Mouse (Mus musculus) left cerebral cortex, adult 11 months (tissue): ENCODE data around the gene Rimklb.

ENCODE experiments used
- DNase-seq: peaks from one replicate; pipeline ENCODE4 v3.0.0; 2022; ENCODE audit warnings: low spot score

Gene Rimklb

DNA sequence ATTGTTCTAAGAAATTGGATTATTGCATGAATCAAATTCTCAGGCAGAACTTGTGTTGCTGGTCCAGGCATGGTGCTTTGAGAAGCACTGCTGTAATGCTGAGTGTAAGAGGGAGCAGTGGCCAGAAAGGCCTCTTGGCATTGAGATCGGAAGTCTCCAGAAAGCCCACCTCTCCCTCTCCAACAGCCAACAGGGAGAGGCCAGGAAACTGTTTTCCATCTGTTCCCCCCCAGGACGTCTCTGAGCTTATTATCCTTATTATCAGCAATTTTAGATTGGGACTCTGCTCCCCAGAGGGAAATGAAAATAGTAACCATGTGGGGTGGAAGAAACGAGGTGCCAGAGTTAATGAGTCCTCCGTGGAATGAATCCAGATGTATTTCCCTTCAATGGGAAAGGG is 82.2 kb downstream of the Rimklb start:
- DNase-seq = no peak

DNA sequence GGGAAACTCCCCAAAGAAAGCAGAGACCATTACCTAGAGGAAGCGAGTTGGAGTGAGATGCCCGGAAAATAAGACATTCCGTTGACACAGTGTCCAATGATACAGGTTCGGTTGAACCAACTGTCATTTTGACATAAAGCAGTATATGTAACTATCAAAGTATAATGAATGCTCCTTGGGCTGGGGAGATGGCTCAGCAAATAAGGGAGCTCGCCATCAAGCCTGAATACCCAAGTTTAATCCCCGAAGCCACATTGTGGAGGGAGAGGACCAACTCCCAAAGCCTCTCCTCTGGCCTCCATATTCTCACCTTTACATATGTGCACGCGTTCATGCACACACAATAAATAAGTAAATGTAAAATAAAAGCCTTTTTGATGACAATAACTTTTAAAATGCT is 87.3 kb downstream of the Rimklb start:
- DNase-seq = no peak

DNA sequence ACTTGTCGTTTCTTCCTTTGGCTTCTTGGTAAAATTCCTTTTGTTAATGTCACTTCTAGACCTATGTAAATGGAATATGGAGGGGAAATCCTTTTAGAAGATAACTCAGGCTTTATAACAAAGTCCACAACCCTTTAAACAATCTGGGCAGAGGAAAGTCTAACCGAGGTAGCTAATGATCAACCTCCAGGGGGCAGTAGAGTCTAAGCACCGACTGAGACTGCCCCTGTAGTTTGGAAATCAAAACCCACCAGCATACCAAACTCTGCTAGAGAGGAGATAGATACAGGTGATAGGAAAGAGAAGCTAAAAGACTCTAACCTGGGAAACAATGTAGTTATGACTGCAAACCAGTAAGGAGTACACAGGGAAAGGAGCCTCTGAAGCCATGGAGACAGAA is 96.3 kb downstream of the Rimklb start:
- DNase-seq = peak; percentile 16

DNA sequence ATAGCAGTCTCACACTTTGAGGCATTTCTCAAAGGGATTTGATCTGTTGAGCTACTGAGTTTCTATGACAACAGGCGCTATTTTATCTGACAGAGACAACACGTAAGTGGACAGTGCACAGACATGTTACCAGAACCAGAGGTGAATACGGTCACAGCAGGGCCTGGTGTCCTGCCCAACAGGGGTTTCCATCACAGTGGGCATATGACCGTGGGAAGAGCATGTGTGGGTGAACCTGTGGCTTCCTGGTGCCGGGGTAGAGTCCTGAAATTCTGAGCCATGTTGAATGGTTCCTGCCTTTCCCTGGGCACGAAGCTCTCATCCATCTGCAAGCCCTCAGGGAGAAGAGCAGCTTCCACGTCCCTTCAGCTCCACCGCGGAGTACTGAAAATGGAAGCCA is 98.3 kb downstream of the Rimklb start:
- no peak for DNase-seq
